Mouse (Mus musculus) naive thymus-derived CD4-positive, alpha-beta T cell, adult 2 months (primary cell): ENCODE results near the gene Ppp1r15b.

Experiments
- DNase-seq: peaks from one replicate; pipeline ENCODE4 v3.0.0-alpha.2; 2011; ENCODE audit warnings: low read depth

Gene Ppp1r15b

DNA sequence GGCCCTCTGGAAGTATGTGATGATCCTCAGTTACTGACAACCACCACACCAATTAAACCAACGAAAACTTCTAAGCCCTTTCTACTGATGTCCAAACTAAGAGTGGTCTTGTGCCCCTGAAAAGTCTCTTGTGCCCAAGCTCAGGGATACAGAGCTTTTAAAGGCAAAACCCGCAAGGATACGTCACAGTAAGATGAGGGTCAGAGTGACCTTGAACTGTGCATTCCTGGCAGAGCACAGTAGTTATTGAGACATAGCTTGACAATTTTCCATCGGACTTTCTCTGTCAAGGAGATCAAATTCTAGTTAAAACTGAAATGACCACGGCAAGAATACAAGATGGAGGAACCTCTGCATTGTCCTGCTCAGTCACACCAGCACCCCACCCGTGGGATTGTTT, 9.7 kb upstream of the Ppp1r15b start:
- DNase-seq, result no peak

- DNase-seq, result no peak
These were observed 6.8 kb upstream of the Ppp1r15b start for GRCm38 (mm10) chr1:133124137-133124536.

GRCm38 (mm10) chr1:133125640-133126364, 5.1 kb upstream of the Ppp1r15b start:
- no peak for DNase-seq

- no peak for DNase-seq
These were observed 4.6 kb upstream of the Ppp1r15b start for GRCm38 (mm10) chr1:133126365-133126740.

DNA sequence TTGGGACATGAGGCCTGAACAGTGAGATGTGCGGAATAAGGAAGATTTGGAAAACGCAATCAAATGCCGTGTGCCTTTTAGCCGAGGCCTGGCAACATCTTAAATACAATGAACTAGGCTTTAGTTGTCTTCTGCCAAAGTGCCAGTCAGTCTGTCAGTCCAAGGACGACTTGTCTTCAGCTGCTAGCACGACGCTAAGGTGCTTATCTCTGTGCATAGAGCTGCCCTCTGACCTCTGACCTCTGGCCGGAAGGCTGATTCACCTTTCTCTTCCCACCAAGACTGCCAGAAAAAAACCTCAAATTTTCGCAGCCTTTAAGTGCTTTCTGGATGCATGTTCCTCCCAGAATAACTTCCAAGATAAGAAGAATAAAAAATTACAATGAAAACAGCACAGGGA, 3.6 kb upstream of the Ppp1r15b start:
- DNase-seq, result no peak

DNA sequence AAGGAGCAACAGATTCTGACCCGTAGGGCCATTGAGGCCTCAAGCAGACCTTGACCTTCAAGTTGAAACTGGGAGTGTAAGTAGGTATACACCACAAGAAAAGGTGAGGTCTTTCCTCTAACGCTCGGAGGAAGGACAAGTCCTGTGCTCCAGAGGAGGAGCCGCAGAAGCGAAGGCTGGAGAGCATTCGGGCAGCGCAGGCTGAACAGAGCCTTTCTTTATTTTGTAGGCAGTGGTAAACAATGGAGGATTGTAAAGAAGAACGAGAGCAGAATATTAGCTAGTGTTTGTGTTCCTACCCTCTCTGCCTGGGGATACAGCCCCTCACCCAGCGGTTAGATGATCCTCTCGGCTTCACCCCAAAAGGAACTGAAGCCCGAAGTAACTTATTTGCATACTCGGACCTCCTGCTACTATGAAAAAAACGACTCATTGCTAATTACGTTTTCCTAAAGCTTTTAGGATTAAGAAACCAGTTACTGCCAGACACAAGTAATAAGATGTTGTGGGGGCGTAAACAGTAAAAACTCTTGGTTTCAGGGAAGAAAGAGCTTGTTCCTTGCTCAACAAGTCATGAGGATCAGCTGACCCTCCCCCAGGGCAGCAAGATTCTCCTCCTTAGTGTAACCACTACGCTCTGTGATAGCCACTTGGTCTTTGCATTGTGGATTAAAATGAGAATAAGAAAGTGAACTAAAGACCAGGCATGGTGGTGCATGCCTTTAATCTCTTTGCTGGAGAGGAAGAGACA, 1.3 kb upstream of the Ppp1r15b start:
- DNase-seq, result peak; percentile 20

DNA sequence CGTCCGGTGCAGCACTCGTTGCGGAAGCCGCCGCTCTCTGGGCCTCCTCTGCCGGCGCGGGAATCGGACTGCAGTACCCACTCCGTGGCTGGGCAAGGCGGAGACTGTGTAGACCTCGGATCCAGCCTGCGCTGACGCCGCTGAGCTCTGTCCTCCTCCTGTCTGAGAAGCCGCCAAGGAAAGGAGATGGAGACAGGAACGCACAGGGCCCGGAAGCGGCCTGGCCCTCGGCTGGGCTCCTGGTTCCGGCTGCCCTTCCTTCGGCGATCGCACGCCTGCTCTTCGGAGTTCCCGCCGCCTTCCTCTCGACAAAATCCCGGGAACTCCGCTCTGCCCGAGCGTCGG, 590 bp downstream of the Ppp1r15b start:
- no peak for DNase-seq

GRCm38 (mm10) chr1:133131936-133132335, 993 bp downstream of the Ppp1r15b start:
- DNase-seq, result peak; percentile 41

DNA sequence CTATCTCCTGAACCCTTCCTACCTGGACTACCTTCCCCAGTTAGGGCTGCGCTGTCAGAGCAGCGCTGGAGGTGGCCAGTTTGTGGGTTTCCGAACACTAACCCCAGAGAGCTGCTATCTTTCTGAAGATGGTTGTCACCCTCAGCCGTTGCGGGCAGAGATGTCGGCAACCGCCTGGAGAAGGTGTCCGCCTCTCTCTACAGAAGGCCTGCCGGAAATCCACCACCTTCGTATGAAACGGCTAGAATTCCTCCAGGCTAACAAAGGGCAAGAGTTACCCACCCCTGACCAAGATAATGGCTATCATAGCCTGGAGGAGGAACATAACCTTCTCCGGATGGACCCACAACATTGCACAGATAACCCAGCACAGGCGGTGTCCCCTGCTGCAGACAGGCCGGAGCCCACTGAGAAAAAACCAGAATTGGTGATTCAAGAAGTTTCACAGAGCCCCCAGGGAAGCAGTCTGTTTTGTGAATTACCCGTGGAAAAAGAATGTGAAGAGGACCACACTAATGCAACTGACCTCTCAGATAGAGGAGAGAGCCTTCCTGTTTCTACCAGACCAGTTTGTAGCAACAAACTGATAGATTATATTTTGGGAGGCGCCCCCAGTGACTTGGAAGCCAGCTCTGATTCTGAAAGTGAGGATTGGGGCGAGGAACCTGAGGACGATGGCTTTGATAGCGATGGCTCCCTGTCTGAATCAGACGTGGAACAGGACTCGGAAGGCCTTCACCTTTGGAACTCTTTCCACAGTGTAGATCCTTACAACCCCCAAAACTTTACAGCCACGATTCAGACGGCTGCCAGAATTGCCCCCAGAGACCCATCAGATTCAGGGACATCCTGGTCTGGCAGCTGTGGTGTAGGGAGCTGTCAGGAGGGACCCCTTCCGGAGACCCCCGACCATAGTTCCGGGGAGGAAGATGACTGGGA, 1.7 kb downstream of the Ppp1r15b start:
- peak; percentile 48 for DNase-seq

GRCm38 (mm10) chr1:133133425-133133824, 2.5 kb downstream of the Ppp1r15b start:
- DNase-seq, result no peak

GRCm38 (mm10) chr1:133134071-133134470, 3.1 kb downstream of the Ppp1r15b start:
- DNase-seq, result peak; percentile 32

DNA sequence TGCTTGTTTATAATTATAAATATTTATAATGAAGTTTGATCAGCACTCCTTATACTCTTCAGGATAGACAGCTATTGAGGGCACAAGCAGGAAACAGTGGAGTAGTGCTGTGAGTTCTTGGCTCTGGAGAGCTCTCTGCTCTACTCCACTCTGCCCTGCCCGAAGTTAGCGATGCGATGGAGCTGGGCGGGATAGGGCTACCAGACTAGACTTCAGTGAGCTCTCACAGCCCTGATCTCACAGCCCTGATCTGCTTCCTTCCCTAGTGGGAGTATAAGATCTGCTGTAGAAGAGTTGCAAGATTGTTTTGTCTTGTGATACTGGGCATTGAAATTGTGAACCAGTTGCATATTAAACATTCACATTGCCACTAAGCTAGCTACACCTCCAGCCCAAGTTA, 3.9 kb downstream of the Ppp1r15b start:
- DNase-seq, result no peak

- no peak for DNase-seq
These were observed 4.9 kb downstream of the Ppp1r15b start for GRCm38 (mm10) chr1:133135808-133136207.

DNA sequence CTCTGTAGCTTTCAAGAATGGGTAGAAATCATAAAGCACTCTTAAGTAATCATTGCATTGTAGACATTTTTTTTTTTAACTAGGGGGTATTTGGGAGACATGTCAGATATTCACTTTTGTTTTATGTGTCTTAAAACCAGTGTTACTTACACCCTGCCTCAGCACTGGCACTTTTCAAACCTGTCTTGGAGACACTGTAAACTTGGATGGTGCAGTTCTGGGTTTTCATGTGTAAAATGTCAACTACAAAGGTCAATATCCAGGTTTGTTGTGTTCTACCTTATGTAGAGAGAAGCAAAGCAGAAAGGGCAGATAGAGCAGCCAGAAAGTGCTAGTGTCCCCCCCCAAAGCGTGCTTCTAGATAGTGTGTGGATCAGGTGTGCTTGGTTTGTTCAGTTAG, 7.5 kb downstream of the Ppp1r15b start:
- DNase-seq, result no peak

DNA sequence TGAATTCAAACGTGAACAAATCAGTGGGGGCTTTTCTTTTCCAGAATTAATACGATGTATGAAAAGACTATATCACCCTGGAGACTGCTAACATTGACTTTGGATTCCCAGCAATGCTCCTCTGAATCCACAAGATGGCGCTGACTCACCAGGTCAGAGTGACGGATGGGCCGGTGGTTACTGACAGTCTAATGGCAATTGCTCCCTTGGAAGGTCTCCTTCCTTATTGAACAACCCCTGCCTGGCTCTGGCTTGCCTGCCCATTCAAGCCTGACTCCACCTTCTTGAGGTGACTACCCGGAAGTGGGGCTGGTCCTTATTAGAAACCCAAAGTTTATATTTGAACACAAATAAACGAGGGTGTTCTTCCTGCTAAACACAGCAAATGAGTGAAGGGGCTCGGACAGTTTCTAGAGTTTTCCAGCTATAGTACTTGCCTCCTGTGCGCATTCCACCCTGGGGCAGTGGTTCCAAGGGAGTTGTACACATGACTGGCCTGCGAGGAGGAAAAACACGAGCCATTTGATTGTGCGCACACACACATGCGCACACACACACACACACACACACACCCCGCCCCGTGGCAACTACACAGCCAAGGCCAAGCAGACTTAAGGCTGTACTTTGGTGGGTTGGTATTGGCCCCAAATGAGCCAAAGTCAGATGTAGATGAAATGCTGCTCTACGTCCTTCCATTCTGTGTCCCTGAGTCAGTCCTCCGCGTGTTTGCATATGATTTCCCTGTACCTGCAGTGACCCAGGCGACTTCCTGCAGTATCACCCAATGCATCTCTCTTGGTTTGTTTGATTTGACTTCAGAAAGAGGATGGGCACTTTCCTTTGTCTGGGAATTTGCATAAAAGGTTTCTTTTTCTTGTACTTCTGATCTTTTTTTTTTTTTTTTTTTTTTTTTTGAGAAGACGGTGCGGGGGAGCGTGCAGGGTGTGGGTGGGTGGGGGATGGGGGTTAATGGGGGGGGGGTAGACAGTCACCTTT, 15.4 kb downstream of the Ppp1r15b start:
- DNase-seq, result peak; percentile 73

DNA sequence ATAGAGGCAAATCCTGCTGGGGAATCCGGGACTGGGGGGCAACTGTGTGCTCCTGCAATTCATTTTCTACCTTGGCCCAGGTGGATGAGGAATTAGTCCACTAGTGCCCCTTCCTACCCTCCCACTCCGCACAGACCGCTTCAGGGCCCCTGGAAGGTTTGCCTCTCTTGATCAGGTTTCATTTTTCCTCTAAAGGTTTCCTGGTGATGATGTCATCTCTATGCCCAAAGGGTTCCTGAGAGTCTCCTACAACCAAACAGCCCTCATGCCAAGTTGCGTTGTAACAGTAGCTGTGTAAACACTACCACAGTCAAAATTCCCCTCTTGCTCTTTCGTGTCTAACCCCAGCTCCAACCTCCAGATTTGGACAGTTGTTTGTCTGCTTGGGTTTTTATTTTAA, 16.4 kb downstream of the Ppp1r15b start:
- no peak for DNase-seq

- no peak for DNase-seq
These were observed 17.2 kb downstream of the Ppp1r15b start for GRCm38 (mm10) chr1:133148122-133148521.

- DNase-seq, result no peak
These were observed 19.6 kb downstream of the Ppp1r15b start for GRCm38 (mm10) chr1:133150556-133150955.

- no peak for DNase-seq
These were observed 21.3 kb downstream of the Ppp1r15b start for GRCm38 (mm10) chr1:133152213-133152612.

DNA sequence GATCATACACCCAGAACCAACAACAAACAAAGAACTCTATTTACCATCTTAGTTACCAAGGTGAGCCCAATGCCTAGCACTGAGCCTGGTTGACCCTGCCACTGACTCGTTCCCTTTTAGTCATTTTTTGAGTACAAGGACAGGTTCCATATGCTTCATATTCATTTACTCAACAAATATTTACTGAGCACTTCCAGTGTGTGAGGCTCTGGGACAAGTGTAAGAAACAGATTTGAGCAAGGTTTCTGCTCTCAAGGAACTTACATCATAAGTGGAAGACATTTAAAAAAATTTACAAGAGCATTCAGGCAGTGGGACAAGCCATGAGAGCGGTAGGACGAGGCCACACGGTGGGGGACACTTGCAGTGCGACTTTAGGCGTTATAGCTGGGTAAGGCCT, 24.3 kb downstream of the Ppp1r15b start:
- no peak for DNase-seq

DNA sequence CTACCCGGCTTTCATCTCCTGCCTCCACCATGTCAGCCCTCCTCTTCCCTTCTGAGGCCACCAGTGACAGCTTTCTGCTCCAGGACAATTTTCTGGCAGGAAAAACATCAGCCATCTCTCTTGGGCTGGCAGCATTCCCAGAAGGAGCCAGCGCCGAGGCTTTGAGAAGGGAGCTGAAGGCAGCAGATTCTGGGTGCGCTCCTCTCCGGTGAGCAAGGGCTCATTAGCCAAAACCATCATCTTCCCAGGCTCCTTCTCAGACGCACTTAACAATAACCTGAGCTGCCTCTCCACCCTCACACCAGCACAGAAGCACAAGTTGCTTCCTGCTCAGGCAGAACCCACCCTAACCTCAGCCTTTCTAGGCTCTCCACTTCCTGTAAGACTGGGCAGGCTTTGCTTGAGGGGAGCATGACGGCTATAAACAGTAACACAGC, 28.2 kb downstream of the Ppp1r15b start:
- peak; percentile 76 for DNase-seq
